Mouse (Mus musculus) embryonic facial prominence, embryonic 15.5 days (tissue): ENCODE measurements around the gene Smr3a. TPM values are rescaled to one million over a fixed set of nuclear protein-coding genes. Genes with fewer than 3 reads are reported as not detected.

Experiments used
- ATAC-seq: fragments of 200-750 bp; cut with Nextera tagmentation; 2 replicates; pipeline ENCODE4 v1.8.0; 2017; ENCODE audit warnings: low read depth, moderate TSS enrichment; ENCODE audit not compliant: insufficient number of reproducible peaks, low FRiP score, low TSS enrichment
- H3K27ac ChIP-seq: fragments of 300-500 bp; sonication (generic); replicated peaks from 2 replicates; pipeline ENCODE4 v1.5.1; 2015; ENCODE audit warnings: mild to moderate bottlenecking, inconsistent platforms
- H3K27me3 ChIP-seq: fragments of 300-500 bp; sonication (generic); 2 replicates; pipeline ENCODE4 v1.6.1; 2015; ENCODE audit warnings: inconsistent platforms
- H3K36me3 ChIP-seq: fragments of 300-500 bp; sonication (generic); 2 replicates; pipeline ENCODE4 v1.6.1; 2015; ENCODE audit warnings: mild to moderate bottlenecking, inconsistent platforms
- H3K4me1 ChIP-seq: fragments of 300-500 bp; sonication (generic); 2 replicates; pipeline ENCODE4 v1.6.1; 2015; ENCODE audit warnings: inconsistent platforms
- H3K4me2 ChIP-seq: fragments of 300-500 bp; sonication (generic); replicated peaks from 2 replicates; pipeline ENCODE4 v1.6.1; 2015; ENCODE audit warnings: mild to moderate bottlenecking, inconsistent platforms
- H3K4me3 ChIP-seq: fragments of 300-500 bp; sonication (generic); replicated peaks from 2 replicates; pipeline ENCODE4 v1.5.1; 2015; ENCODE audit warnings: mild to moderate bottlenecking, inconsistent platforms
- H3K9ac ChIP-seq: fragments of 300-500 bp; sonication (generic); 2 replicates; pipeline ENCODE4 v1.6.1; 2015; ENCODE audit warnings: inconsistent platforms
- H3K9me3 ChIP-seq: fragments of 300-500 bp; sonication (generic); replicated peaks from 2 replicates; pipeline ENCODE4 v1.6.1; 2016; ENCODE audit warnings: inconsistent platforms
- WGBS: fragments of 180-500 bp; shearing (Covaris S2); methylation state at CpG from one replicate; pipeline ENCODE4 v1.1.7; 2015; 5-methylcytosine and 5-hydroxymethylcytosine counted together
- polyA plus RNA-seq: library from polyadenylated mRNA; unstranded; fragments of >200 nt; fragmentation: Nextera tagmentation; extraction: Ambion mirVana; gene quantifications from 2 replicates; pipeline ENCODE4 v1.2.1, GENCODE M21; 2015

Gene Smr3a
- polyA plus RNA-seq, result 0.37 and 0.38 TPM in 2 replicates

- 82% methylated on average over 3 of the region's 3 CpGs for WGBS
- no peak within 1 kb of the TSS for H3K9ac ChIP-seq
Observed at GRCm38 (mm10) chr5:88002249-88002648, at the start of gene Smr3a. Smr3a (plus strand) TSS chr5:88002549.

GRCm38 (mm10) chr5:87969201-87969600 is 33.1 kb upstream of the Smr3a start, which contains the start of the genes 2310003L06Rik and Gm28434:
2310003L06Rik (plus strand) TSS chr5:87969459.
Gm28434 (plus strand) TSS chr5:87969517.
- H3K4me2 ChIP-seq, result no peak within 1 kb of the TSS
- H3K4me3 ChIP-seq, result no peak within 1 kb of the TSS
- H3K9ac ChIP-seq, result no peak within 1 kb of the TSS
- ATAC-seq, result no peak
- H3K36me3 ChIP-seq, result no peaks in the 10 kb centered on the region
- H3K9me3 ChIP-seq, result no peaks in the 10 kb centered on the region
- H3K27me3 ChIP-seq, result no peaks in the 10 kb centered on the region
- no peak within 1 kb of the TSS for H3K27ac ChIP-seq
- H3K4me1 ChIP-seq, result no peaks in the 10 kb centered on the region
- 38% methylated on average over 2 of the region's 2 CpGs for WGBS

More at GRCm38 (mm10) chr5:88002249-88002648, at the start of gene Smr3a:
- H3K27me3 ChIP-seq, result no peaks in the 10 kb centered on the region
- no peaks in the 10 kb centered on the region for H3K36me3 ChIP-seq
- H3K4me1 ChIP-seq, result no peaks in the 10 kb centered on the region
- H3K27ac ChIP-seq, result no peak within 1 kb of the TSS
- no peak for ATAC-seq
- no peak within 1 kb of the TSS for H3K4me2 ChIP-seq
- H3K4me3 ChIP-seq, result no peak within 1 kb of the TSS
- H3K9me3 ChIP-seq, result no peaks in the 10 kb centered on the region

- Histone ChIP-seq H3K27me3 (no peaks in the 10 kb centered on the region), H3K9me3 (no peaks in the 10 kb centered on the region), H3K36me3 (no peaks in the 10 kb centered on the region), H3K4me2 (no peak within 1 kb of the TSS), H3K9ac (no peak within 1 kb of the TSS), H3K4me1 (no peaks in the 10 kb centered on the region), H3K27ac (no peak within 1 kb of the TSS), H3K4me3 (no peak within 1 kb of the TSS)
- 79% methylated on average over 3 of the region's 3 CpGs for WGBS
- ATAC-seq, result no peak
Observed at GRCm38 (mm10) chr5:87979139-87979538, 23.2 kb upstream of the Smr3a start, which contains the start of gene Cabs1. Cabs1 (plus strand) TSS chr5:87979439.

- 51% methylated on average over 3 of the region's 3 CpGs for WGBS
- no peak overlapping the region for H3K9ac ChIP-seq
- H3K36me3 ChIP-seq, result no peaks in the 10 kb centered on the region
- H3K27ac ChIP-seq, result no peak overlapping the region
- no peak overlapping the region for H3K4me3 ChIP-seq
- no peak for ATAC-seq
- H3K27me3 ChIP-seq, result no peaks in the 10 kb centered on the region
- H3K9me3 ChIP-seq, result no peaks in the 10 kb centered on the region
- no peak overlapping the region for H3K4me2 ChIP-seq
- no peaks in the 10 kb centered on the region for H3K4me1 ChIP-seq
Observed at GRCm38 (mm10) chr5:87982468-87983214, 19.7 kb upstream of the Smr3a start.

GRCm38 (mm10) chr5:88005241-88005640 is 2.9 kb downstream of the Smr3a start:
- Histone ChIP-seq H3K4me1 (no peaks in the 10 kb centered on the region), H3K27ac (no peak overlapping the region), H3K9ac (no peak overlapping the region), H3K27me3 (no peaks in the 10 kb centered on the region), H3K36me3 (no peaks in the 10 kb centered on the region), H3K4me2 (no peak overlapping the region), H3K4me3 (no peak overlapping the region), H3K9me3 (no peaks in the 10 kb centered on the region)
- no peak for ATAC-seq

Other genes starting within 250 kb of the Smr3a start
- gene Csn1s2a, start 228.0 kb upstream of the Smr3a start, polyA plus RNA-seq, result not detected in 2 replicates
- gene Csn1s2b, start 194.5 kb upstream of the Smr3a start, polyA plus RNA-seq, result 0.08 TPM in 1 of 2 replicates, not detected in the other
- gene Prr27, start 176.9 kb upstream of the Smr3a start, polyA plus RNA-seq, result not detected in 2 replicates
- gene Odam, start 117.5 kb upstream of the Smr3a start, polyA plus RNA-seq, result 1.1 and 1.3 TPM in 2 replicates
- 0.28 and 0.74 TPM in 2 replicates for gene Csn3, start 77.0 kb upstream of the Smr3a start, polyA plus RNA-seq
- gene 2310003L06Rik, start 33.1 kb upstream of the Smr3a start, polyA plus RNA-seq, result 0.21 TPM in 1 of 2 replicates, not detected in the other
- not detected in 2 replicates for gene Gm28434, start 33.0 kb upstream of the Smr3a start, polyA plus RNA-seq
- not detected in 2 replicates for gene Cabs1, start 23.1 kb upstream of the Smr3a start, polyA plus RNA-seq
- 0.43 TPM in 1 of 2 replicates, not detected in the other for gene Smr2, start 84.0 kb downstream of the Smr3a start, polyA plus RNA-seq
- gene Gm11116, start 109.0 kb downstream of the Smr3a start, polyA plus RNA-seq, result not detected in 2 replicates
- not detected in 2 replicates for gene Gm11115, start 151.6 kb downstream of the Smr3a start, polyA plus RNA-seq